Mouse (Mus musculus): ENCODE measurements around the gene Bbox1. TPM values are rescaled to one million over a fixed set of nuclear protein-coding genes. Genes with fewer than 3 reads are reported as not detected.

The Bbox1 gene
- polyA plus RNA-seq, 1 experiment = 0.06 TPM

- H3K36me3 ChIP-seq (ENCODE audit: control insufficient read depth, insufficient read depth, low read length) = no peaks in the 10 kb centered on the region
- H3K27me3 ChIP-seq (ENCODE audit: control insufficient read depth, insufficient read depth, low read length) = no peaks in the 10 kb centered on the region
- TF ChIP-seq POLR2A (IDR thresholded peaks at IDR 0.05; ENCODE audit: low read depth, low read length) = no peak
- TF ChIP-seq CTCF (IDR thresholded peaks at IDR 0.05; ENCODE audit: extremely low read depth, insufficient read length, insufficient replicate concordance, low read depth, low read length) = no peak
- no peaks in the 10 kb centered on the region for H3K4me1 ChIP-seq (ENCODE audit: control insufficient read depth, insufficient read depth, insufficient read length, low read length)
- WGBS = 40% methylated on average over 2 of the region's 2 CpGs
- H3K4me3 ChIP-seq (ENCODE audit: low read depth, low read length) = no peak overlapping the region
- no peak overlapping the region for H3K27ac ChIP-seq (ENCODE audit: insufficient read depth, low read depth, low read length)
Measured at GRCm38 (mm10) chr2:110274160-110274559, 40.2 kb downstream of the Bbox1 start.

GRCm38 (mm10) chr2:110269281-110269680 is 45.1 kb downstream of the Bbox1 start:
- Histone ChIP-seq H3K4me1 (ENCODE audit: control insufficient read depth, insufficient read depth, insufficient read length, low read length) (no peaks in the 10 kb centered on the region), H3K4me3 (ENCODE audit: low read depth, low read length) (no peak overlapping the region), H3K36me3 (ENCODE audit: control insufficient read depth, insufficient read depth, low read length) (no peaks in the 10 kb centered on the region), H3K27ac (ENCODE audit: insufficient read depth, low read depth, low read length) (no peak overlapping the region), H3K27me3 (ENCODE audit: control insufficient read depth, insufficient read depth, low read length) (no peaks in the 10 kb centered on the region)
- 79% methylated on average over 3 of the region's 3 CpGs for WGBS
- TF ChIP-seq POLR2A (IDR thresholded peaks at IDR 0.05; ENCODE audit: low read depth, low read length) = no peak
- TF ChIP-seq CTCF (IDR thresholded peaks at IDR 0.05; ENCODE audit: extremely low read depth, insufficient read length, insufficient replicate concordance, low read depth, low read length) = no peak

GRCm38 (mm10) chr2:110232252-110232651 is 82.1 kb downstream of the Bbox1 start:
- TF ChIP-seq CTCF (IDR thresholded peaks at IDR 0.05; ENCODE audit: extremely low read depth, insufficient read length, insufficient replicate concordance, low read depth, low read length) = no peak
- TF ChIP-seq POLR2A (IDR thresholded peaks at IDR 0.05; ENCODE audit: low read depth, low read length) = no peak
- WGBS = 59% methylated on average over 9 of the region's 9 CpGs
- Histone ChIP-seq H3K27ac (ENCODE audit: insufficient read depth, low read depth, low read length) (no peak overlapping the region), H3K4me1 (ENCODE audit: control insufficient read depth, insufficient read depth, insufficient read length, low read length) (peaks cover 2% of the 10 kb centered on the region; the same call in 1 of the 2 replicates), H3K4me3 (ENCODE audit: low read depth, low read length) (no peak overlapping the region), H3K36me3 (ENCODE audit: control insufficient read depth, insufficient read depth, low read length) (no peaks in the 10 kb centered on the region), H3K27me3 (ENCODE audit: control insufficient read depth, insufficient read depth, low read length) (no peaks in the 10 kb centered on the region)

GRCm38 (mm10) chr2:110230753-110231152 is 83.6 kb downstream of the Bbox1 start:
- no peak overlapping the region for H3K4me3 ChIP-seq (ENCODE audit: low read depth, low read length)
- no peak overlapping the region for H3K27ac ChIP-seq (ENCODE audit: insufficient read depth, low read depth, low read length)
- peaks cover 2% of the 10 kb centered on the region; the same call in 1 of the 2 replicates for H3K4me1 ChIP-seq (ENCODE audit: control insufficient read depth, insufficient read depth, insufficient read length, low read length)
- 90% methylated on average over 4 of the region's 4 CpGs for WGBS
- TF ChIP-seq CTCF (IDR thresholded peaks at IDR 0.05; ENCODE audit: extremely low read depth, insufficient read length, insufficient replicate concordance, low read depth, low read length) = no peak
- TF ChIP-seq POLR2A (IDR thresholded peaks at IDR 0.05; ENCODE audit: low read depth, low read length) = no peak
- H3K27me3 ChIP-seq (ENCODE audit: control insufficient read depth, insufficient read depth, low read length) = no peaks in the 10 kb centered on the region
- no peaks in the 10 kb centered on the region for H3K36me3 ChIP-seq (ENCODE audit: control insufficient read depth, insufficient read depth, low read length)

- H3K27ac ChIP-seq (ENCODE audit: insufficient read depth, low read depth, low read length) = no peak overlapping the region
- no peak overlapping the region for H3K4me3 ChIP-seq (ENCODE audit: low read depth, low read length)
- 33% methylated on average over 15 of the region's 15 CpGs for WGBS
- TF ChIP-seq CTCF (IDR thresholded peaks at IDR 0.05; ENCODE audit: extremely low read depth, insufficient read length, insufficient replicate concordance, low read depth, low read length) (no peak), POLR2A (IDR thresholded peaks at IDR 0.05; ENCODE audit: low read depth, low read length) (no peak)
- peaks cover 2% of the 10 kb centered on the region; the same call in 1 of the 2 replicates for H3K4me1 ChIP-seq (ENCODE audit: control insufficient read depth, insufficient read depth, insufficient read length, low read length)
- no peaks in the 10 kb centered on the region for H3K27me3 ChIP-seq (ENCODE audit: control insufficient read depth, insufficient read depth, low read length)
- H3K36me3 ChIP-seq (ENCODE audit: control insufficient read depth, insufficient read depth, low read length) = no peaks in the 10 kb centered on the region
Measured at GRCm38 (mm10) chr2:110229143-110230087, 84.9 kb downstream of the Bbox1 start.

GRCm38 (mm10) chr2:110226421-110226820 is 87.9 kb downstream of the Bbox1 start:
- TF ChIP-seq CTCF (IDR thresholded peaks at IDR 0.05; ENCODE audit: extremely low read depth, insufficient read length, insufficient replicate concordance, low read depth, low read length) = no peak
- no peak for TF ChIP-seq POLR2A (IDR thresholded peaks at IDR 0.05; ENCODE audit: low read depth, low read length)
- H3K36me3 ChIP-seq (ENCODE audit: control insufficient read depth, insufficient read depth, low read length) = no peaks in the 10 kb centered on the region
- no peaks in the 10 kb centered on the region for H3K27me3 ChIP-seq (ENCODE audit: control insufficient read depth, insufficient read depth, low read length)
- no peak overlapping the region for H3K4me3 ChIP-seq (ENCODE audit: low read depth, low read length)
- 74% methylated on average over 4 of the region's 4 CpGs for WGBS
- peaks cover 2% of the 10 kb centered on the region; the same call in 1 of the 2 replicates for H3K4me1 ChIP-seq (ENCODE audit: control insufficient read depth, insufficient read depth, insufficient read length, low read length)
- no peak overlapping the region for H3K27ac ChIP-seq (ENCODE audit: insufficient read depth, low read depth, low read length)

- no peak overlapping the region for H3K27ac ChIP-seq (ENCODE audit: insufficient read depth, low read depth, low read length)
- no peaks in the 10 kb centered on the region for H3K27me3 ChIP-seq (ENCODE audit: control insufficient read depth, insufficient read depth, low read length)
- TF ChIP-seq POLR2A (IDR thresholded peaks at IDR 0.05; ENCODE audit: low read depth, low read length) (no peak), CTCF (IDR thresholded peaks at IDR 0.05; ENCODE audit: extremely low read depth, insufficient read length, insufficient replicate concordance, low read depth, low read length) (no peak)
- peaks cover 2% of the 10 kb centered on the region; the same call in 1 of the 2 replicates for H3K4me1 ChIP-seq (ENCODE audit: control insufficient read depth, insufficient read depth, insufficient read length, low read length)
- H3K36me3 ChIP-seq (ENCODE audit: control insufficient read depth, insufficient read depth, low read length) = no peaks in the 10 kb centered on the region
- H3K4me3 ChIP-seq (ENCODE audit: low read depth, low read length) = no peak overlapping the region
Measured at GRCm38 (mm10) chr2:110225969-110226368, 88.4 kb downstream of the Bbox1 start.

Data from small intestine, adult 2 months (tissue).